Mouse (Mus musculus): ENCODE data around the gene Pdzd3. TPM values are rescaled to one million over a fixed set of nuclear protein-coding genes. Genes with fewer than 3 reads are reported as not detected.

The Pdzd3 gene
- total and polyA plus RNA-seq, 3 experiments = 1.7 to 4.2 (median 3.4) TPM

- intact Hi-C loops (cut with DNase I) = loop anchor here (2.0 to 10.0 kb wide), 2 partner anchors 151 to 255 kb away; no protein-coding TSS in a partner anchor
- no peak overlapping the region for H3K4me3 ChIP-seq
- no peaks in the 10 kb centered on the region for H3K27me3 ChIP-seq (ENCODE audit: control insufficient read depth, insufficient read depth, low read length)
- TF ChIP-seq EP300 (IDR thresholded peaks at IDR 0.05; ENCODE audit: insufficient read depth, low read depth, low read length) = 0 out of 2 replicates have a peak, but pooled peaks have one; percentile 25
- no peak for TF ChIP-seq POLR2A (IDR thresholded peaks at IDR 0.05; ENCODE audit: insufficient read depth, low read depth, low read length)
- peak; percentile 93 for TF ChIP-seq CTCF (IDR thresholded peaks at IDR 0.05)
- DNase-seq = peak; percentile 37 to 57
- no peaks in the 10 kb centered on the region for H3K36me3 ChIP-seq (ENCODE audit: control insufficient read depth, insufficient read depth, low read length)
- no peak overlapping the region for H3K9ac ChIP-seq (ENCODE audit: low read depth, low read length)
- H3K27ac ChIP-seq = no peak overlapping the region
- H3K79me2 ChIP-seq (replicated peaks; ENCODE audit: control insufficient read depth, insufficient read depth, low read length) = no peaks in the 10 kb centered on the region
- H3K4me1 ChIP-seq (ENCODE audit: control insufficient read depth, insufficient read depth, low read length) = peaks cover under 1% of the 10 kb centered on the region
- 9% methylated on average over 5 of the region's 5 CpGs for WGBS
Observed at GRCm38 (mm10) chr9:44239447-44239846, 11.8 kb downstream of the Pdzd3 start.

DNA sequence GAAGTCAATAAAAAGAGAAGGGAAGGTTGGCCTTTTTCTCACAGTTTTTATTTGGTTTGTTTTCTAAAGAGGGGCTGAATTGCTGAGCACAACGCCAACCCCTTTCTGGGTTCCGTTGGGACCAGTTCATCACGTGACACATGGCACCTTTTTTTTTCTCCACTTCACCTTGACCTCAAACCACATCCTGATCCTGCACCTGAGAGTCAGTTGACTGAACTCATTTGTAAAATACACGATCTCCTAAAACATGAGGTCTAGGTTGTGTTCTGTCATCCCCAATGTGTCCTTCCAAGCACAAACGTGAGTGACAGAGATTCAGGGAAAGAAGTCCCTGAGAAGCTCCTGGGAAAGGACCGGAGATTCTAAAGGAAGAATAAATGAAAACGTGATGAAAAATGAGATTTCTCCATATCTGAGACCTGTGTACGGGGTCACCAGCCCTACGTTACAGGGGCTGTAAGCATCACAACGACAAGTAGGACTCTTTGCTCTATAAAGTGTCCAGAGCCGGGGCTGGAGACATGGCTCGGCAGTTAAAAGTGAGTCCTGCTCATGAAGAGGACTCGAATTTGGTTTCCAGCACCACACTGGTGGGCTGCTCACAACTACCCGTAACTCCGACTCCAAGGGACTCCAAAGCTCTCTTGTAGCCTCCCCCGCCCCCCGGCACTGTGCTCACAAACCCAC lies 12.6 kb downstream of the Pdzd3 start:
- intact Hi-C loops (cut with DNase I) = loop anchor here (2.0 to 10.0 kb wide), 2 partner anchors 152 to 254 kb away; no protein-coding TSS in a partner anchor
- H3K27me3 ChIP-seq (ENCODE audit: control insufficient read depth, insufficient read depth, low read length) = no peaks in the 10 kb centered on the region
- H3K4me3 ChIP-seq = no peak overlapping the region
- no peak overlapping the region for H3K27ac ChIP-seq
- TF ChIP-seq POLR2A (IDR thresholded peaks at IDR 0.05; ENCODE audit: insufficient read depth, low read depth, low read length) = no peak
- no peak for TF ChIP-seq CTCF (IDR thresholded peaks at IDR 0.05)
- no peak for TF ChIP-seq EP300 (IDR thresholded peaks at IDR 0.05; ENCODE audit: insufficient read depth, low read depth, low read length)
- H3K79me2 ChIP-seq (replicated peaks; ENCODE audit: control insufficient read depth, insufficient read depth, low read length) = no peaks in the 10 kb centered on the region
- no peak for DNase-seq
- peaks cover 2% of the 10 kb centered on the region for H3K4me1 ChIP-seq (ENCODE audit: control insufficient read depth, insufficient read depth, low read length)
- no peaks in the 10 kb centered on the region for H3K36me3 ChIP-seq (ENCODE audit: control insufficient read depth, insufficient read depth, low read length)
- no peak overlapping the region for H3K9ac ChIP-seq (ENCODE audit: low read depth, low read length)
- 77% methylated on average over 17 of the region's 17 CpGs for WGBS

- no peak for DNase-seq
- no peak overlapping the region for H3K9ac ChIP-seq (ENCODE audit: low read depth, low read length)
- no peaks in the 10 kb centered on the region; the same call in 1 of the 2 replicates for H3K36me3 ChIP-seq (ENCODE audit: control insufficient read depth, insufficient read depth, low read length)
- H3K79me2 ChIP-seq (replicated peaks; ENCODE audit: control insufficient read depth, insufficient read depth, low read length) = peaks cover 4% of the 10 kb centered on the region; the same call in 1 of the 2 replicates
- peaks cover 2% of the 10 kb centered on the region for H3K4me1 ChIP-seq (ENCODE audit: control insufficient read depth, insufficient read depth, low read length)
- 55% methylated on average over 4 of the region's 4 CpGs for WGBS
- no peak overlapping the region for H3K4me3 ChIP-seq
- intact Hi-C loops (cut with DNase I) = loop anchor here (10.0 kb wide), 1 partner anchor 252 kb away; no protein-coding TSS in a partner anchor
- no peak overlapping the region for H3K27ac ChIP-seq
- no peaks in the 10 kb centered on the region for H3K27me3 ChIP-seq (ENCODE audit: control insufficient read depth, insufficient read depth, low read length)
- no peak for TF ChIP-seq EP300 (IDR thresholded peaks at IDR 0.05; ENCODE audit: insufficient read depth, low read depth, low read length)
Observed at GRCm38 (mm10) chr9:44237128-44237527, 14.1 kb downstream of the Pdzd3 start.

DNA sequence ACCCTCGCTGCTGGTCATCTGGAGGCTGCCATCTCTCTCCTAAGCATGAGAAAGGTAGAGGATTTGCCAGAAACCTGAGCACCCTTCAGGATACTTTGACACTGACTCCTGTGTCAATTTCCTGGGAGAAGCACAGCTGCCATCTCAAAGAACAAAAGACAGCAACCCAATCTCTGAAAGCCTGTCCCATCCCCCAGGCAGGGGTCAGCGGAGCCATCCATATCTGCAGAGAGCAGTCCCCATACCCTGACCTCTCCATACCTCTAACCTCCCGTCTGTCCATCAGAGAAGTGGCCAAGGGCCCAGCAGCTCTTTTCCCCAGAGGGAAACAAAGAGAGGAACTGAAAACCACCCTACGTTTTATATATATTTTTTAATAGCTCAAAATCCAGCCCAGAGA lies 14.7 kb downstream of the Pdzd3 start:
- Histone ChIP-seq H3K4me3 (no peak overlapping the region), H3K36me3 (ENCODE audit: control insufficient read depth, insufficient read depth, low read length) (no peaks in the 10 kb centered on the region; the same call in 1 of the 2 replicates), H3K27ac (no peak overlapping the region), H3K27me3 (ENCODE audit: control insufficient read depth, insufficient read depth, low read length) (no peaks in the 10 kb centered on the region), H3K4me1 (ENCODE audit: control insufficient read depth, insufficient read depth, low read length) (peaks cover 4% of the 10 kb centered on the region), H3K79me2 (replicated peaks; ENCODE audit: control insufficient read depth, insufficient read depth, low read length) (peaks cover 4% of the 10 kb centered on the region; the same call in 1 of the 2 replicates), H3K9ac (ENCODE audit: low read depth, low read length) (no peak overlapping the region)
- no peak for DNase-seq
- TF ChIP-seq CTCF (IDR thresholded peaks at IDR 0.05) (no peak), EP300 (IDR thresholded peaks at IDR 0.05; ENCODE audit: insufficient read depth, low read depth, low read length) (no peak), POLR2A (IDR thresholded peaks at IDR 0.05; ENCODE audit: insufficient read depth, low read depth, low read length) (no peak)
- intact Hi-C loops (cut with DNase I) = loop anchor here (10.0 kb wide), 1 partner anchor 252 kb away; no protein-coding TSS in a partner anchor
- 76% methylated on average over 4 of the region's 4 CpGs for WGBS

GRCm38 (mm10) chr9:44234479-44235427 lies 16.5 kb downstream of the Pdzd3 start:
- H3K4me3 ChIP-seq = peak overlapping the region; percentile 42
- no peaks in the 10 kb centered on the region for H3K27me3 ChIP-seq (ENCODE audit: control insufficient read depth, insufficient read depth, low read length)
- H3K79me2 ChIP-seq (replicated peaks; ENCODE audit: control insufficient read depth, insufficient read depth, low read length) = peaks cover 4% of the 10 kb centered on the region; the same call in 1 of the 2 replicates
- H3K27ac ChIP-seq = peak overlapping the region; percentile 79
- H3K9ac ChIP-seq (ENCODE audit: low read depth, low read length) = peak overlapping the region; percentile 45
- intact Hi-C loops (cut with DNase I) = loop anchor here (1.0 to 10.0 kb wide), 3 partner anchors 52 to 250 kb away; no protein-coding TSS in a partner anchor
- peak; percentile 68 to 81 for DNase-seq
- no peak for TF ChIP-seq CTCF (IDR thresholded peaks at IDR 0.05)
- no peak for TF ChIP-seq POLR2A (IDR thresholded peaks at IDR 0.05; ENCODE audit: insufficient read depth, low read depth, low read length)
- TF ChIP-seq EP300 (IDR thresholded peaks at IDR 0.05; ENCODE audit: insufficient read depth, low read depth, low read length) = no peak
- H3K4me1 ChIP-seq (ENCODE audit: control insufficient read depth, insufficient read depth, low read length) = peaks cover 8% of the 10 kb centered on the region
- WGBS = 19% methylated on average over 19 of the region's 19 CpGs
- no peaks in the 10 kb centered on the region; the same call in 1 of the 2 replicates for H3K36me3 ChIP-seq (ENCODE audit: control insufficient read depth, insufficient read depth, low read length)
